ENCODE assay signal across 22 mouse cellular contexts in the genomic region with DNA sequence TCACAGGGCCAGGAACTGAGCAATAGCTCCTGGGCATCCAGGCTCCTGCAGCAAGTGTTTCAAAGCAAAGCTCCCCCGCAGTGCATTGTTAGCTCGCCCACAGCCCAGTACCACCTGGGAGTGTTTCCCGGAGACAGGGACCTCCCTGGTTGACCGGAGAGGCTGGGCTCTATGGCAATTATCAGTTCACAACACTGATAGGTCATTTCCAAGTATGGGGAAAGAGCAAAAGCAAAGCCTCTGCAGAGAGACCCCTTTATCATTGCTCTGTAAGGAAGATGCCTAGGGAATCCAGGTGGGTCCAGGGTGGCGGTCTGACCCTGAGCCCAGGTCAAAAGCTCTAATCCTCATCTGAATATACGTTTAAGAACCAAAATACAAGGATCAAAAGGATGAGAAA. TPM values are rescaled to one million over a fixed set of nuclear protein-coding genes. Genes with fewer than 3 reads are reported as not detected.
"Had no signal": no experiment of that assay in that cellular context is flagged by ENCODE, and none has a peak within 500 bp of the region (broad histone marks: within the 10 kb centered on the region; RNA-seq: fewer than 3 reads in every experiment).

No protein-coding gene starts in this region.

- DNase-seq: kidney, adult 18-20 months; kidney, adult 9 months; kidney, postnatal 14 days; kidney, postnatal 4 days; left cerebral cortex, postnatal 4 days; liver, postnatal 0 days; lung, embryonic 14.5 days; lung, postnatal 10 days; lung, postnatal 36 days; thymus, postnatal 25 days had no signal

- H3K4me2 ChIP-seq: limb, embryonic 12.5 days; limb, embryonic 15.5 days; liver, embryonic 11.5 days; lung, embryonic 14.5 days; neural tube, embryonic 12.5 days; neural tube, embryonic 15.5 days had no signal

- H3K36me3 ChIP-seq: limb, embryonic 12.5 days; limb, embryonic 15.5 days; midbrain, embryonic 10.5 days; neural tube, embryonic 12.5 days; neural tube, embryonic 15.5 days had no signal

- H3K9ac ChIP-seq: limb, embryonic 12.5 days; limb, embryonic 15.5 days; liver, embryonic 14.5 days; liver, postnatal 0 days; lung, embryonic 14.5 days; neural tube, embryonic 12.5 days; neural tube, embryonic 15.5 days had no signal

- ATAC-seq: liver, postnatal 0 days had no signal

- H3K27ac ChIP-seq: limb, embryonic 12.5 days; limb, embryonic 15.5 days; liver, embryonic 14.5 days; midbrain, embryonic 10.5 days; neural tube, embryonic 12.5 days; neural tube, embryonic 15.5 days had no signal

- H3K4me3 ChIP-seq: limb, embryonic 12.5 days; limb, embryonic 15.5 days; megakaryocyte, embryonic 14.5 days; midbrain, embryonic 10.5 days; neural tube, embryonic 12.5 days; neural tube, embryonic 15.5 days had no signal

- H3K9me3 ChIP-seq: limb, embryonic 12.5 days; limb, embryonic 15.5 days; megakaryocyte, embryonic 14.5 days; midbrain, embryonic 10.5 days; neural tube, embryonic 12.5 days; neural tube, embryonic 15.5 days had no signal

- H3K4me1 ChIP-seq: neural tube, embryonic 12.5 days; neural tube, embryonic 15.5 days had no signal

RNA-seq across cellular contexts. Expression of a gene that starts 6.6 kb away (rescaled TPM):
- total RNA-seq: layer of hippocampus, adult 18-20 months; layer of hippocampus, postnatal 14 days; left cerebral cortex, adult 8-10 months; left cerebral cortex, postnatal 14 days; left cerebral cortex, postnatal 4 days had no signal
- polyA plus RNA-seq: limb, embryonic 12.5 days had no signal
